Mouse (Mus musculus): Measurements from ENCODE around the gene Mpp2.

Mpp2 gene

DNA sequence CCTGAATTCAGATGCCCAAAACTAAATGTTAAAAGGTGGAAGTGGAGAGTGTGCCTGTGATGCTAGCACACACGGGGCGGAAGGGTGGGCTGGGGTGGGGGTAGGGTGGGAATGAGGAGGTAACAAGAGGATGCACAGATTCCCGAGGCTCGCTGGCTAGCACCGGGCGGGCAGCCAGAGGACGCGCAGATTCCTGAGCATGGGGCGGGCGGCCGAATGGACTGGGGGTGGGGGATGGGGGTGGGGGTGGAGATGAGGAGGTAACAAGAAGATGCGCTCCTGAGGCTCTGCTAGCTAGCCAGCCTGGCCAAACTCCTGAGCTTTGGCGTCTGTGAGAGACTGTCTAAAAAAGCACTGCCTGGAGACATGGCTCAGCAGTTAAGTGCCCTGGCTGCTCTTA lies 17.9 kb downstream of the Mpp2 start:
- no peak for DNase-seq

DNA sequence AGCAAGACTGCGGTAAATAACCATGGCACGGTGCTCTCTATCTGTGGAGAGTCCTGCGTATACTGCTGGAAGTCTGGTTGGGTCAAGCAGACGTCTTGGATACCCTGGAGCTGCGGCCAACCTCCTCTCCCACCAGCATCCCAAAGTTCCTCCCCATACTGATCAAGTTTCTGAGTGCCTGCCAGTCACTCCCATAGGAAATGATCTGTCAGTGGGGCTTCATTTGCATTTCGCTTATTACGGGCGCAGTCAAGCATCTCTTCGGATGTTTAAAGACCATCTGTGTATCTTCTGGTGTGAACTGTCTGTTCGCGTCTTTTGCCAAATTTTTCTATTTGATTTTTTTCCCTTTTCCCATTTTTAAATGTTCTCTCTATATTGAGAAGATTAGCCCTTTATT lies 18.7 kb downstream of the Mpp2 start:
- DNase-seq, result no peak

DNA sequence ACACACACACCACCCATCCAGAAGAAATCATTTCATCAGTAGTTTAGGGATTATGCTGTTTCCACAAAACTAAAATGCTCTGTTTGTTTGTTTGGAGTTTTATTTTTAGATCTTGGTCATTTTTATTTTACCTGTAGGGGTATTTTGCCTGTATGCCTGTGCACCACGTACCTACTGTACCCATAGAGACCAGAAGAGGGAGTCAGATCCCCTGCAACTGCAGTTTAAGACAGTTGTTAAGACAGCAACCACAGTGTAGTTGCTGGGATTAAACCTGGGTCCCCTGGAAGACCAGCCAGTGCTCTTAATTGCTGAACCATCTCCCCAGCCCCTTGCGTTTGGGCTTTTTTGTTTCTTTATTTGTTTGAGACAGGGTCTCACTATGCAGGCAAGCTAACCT lies 19.3 kb downstream of the Mpp2 start:
- DNase-seq, result peak in 1 of 2 experiments; percentile 36

DNA sequence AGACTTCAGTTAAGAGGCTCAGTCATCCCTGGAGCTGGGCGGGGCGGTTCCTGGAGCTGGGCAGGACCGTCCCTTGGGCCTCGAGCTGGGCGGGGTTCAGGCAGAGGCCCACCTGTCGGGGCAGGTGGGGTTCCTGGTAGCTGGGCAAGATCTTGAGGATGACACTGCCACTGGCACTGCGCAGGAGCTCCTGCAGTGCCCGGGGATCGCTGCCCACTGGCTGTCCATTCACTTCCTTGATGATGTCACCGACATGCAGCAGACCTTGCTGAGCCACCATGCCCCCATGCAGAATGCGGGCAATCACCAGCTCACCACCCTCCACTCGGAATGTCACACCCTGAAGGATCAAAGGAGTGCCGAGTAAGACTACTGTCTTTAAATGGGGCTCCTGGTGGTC lies 25.2 kb downstream of the Mpp2 start:
- DNase-seq, result no peak

DNA sequence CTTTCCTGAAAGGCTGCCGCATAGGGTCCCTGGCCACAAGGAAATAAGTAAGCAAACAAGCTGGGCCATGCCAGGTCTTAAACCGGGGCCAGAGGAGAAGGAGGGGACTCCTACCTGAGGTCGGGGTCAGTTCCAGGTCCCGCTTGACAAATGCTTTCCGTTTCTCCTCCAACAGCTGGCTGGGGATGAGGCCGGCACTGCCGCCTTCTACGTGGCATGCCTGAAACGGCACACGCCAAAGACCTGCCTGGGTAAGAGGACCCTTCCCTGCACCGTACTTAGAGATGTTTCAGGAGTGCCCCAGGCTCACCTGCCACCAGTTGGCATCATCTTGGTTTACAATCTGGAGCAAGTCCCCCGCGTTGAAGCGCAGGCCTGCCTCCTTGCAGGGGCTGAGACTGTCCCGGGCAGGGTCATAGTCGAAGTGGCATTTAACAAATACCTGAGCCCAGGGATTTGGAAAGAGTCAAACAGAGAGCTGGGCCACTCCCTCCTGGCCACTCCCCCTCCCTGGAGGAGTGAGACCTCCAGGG lies 26.3 kb downstream of the Mpp2 start:
- DNase-seq, result peak in 1 of 2 experiments; percentile 29

DNA sequence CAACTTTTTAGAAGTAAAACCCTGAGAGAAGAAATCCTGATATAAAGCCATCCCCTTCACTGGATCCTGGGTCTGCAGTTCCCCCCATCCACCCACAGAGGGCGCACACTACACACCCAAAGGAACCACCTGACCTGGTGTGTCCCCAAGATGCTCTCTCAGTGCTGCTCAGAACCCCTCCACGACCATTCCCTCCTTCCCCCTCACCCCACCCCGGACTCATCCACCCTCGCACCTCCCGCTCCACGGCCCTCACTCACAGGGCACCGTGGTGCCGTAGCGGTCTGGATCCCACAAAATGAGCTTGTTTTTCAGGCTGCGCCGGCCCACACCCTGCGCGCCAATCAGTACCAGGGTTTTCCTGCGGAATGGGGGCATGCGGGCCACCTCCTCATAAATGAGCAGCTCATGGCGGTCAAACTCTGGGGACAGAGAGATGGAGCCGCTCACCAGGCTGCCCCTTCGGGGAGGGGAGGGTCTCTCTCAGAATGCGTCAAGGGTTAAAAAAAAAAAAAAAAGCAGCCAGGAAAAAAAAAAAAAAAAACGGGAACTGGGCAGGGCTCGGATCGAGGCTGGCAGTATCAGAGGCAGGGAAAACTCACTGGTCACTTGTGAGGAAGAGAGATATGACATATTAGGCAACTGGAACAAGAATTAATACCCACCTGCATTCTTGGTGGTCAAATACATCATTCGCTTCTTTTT lies 26.9 kb downstream of the Mpp2 start:
- peak; percentile 75 to 79 for DNase-seq

DNA sequence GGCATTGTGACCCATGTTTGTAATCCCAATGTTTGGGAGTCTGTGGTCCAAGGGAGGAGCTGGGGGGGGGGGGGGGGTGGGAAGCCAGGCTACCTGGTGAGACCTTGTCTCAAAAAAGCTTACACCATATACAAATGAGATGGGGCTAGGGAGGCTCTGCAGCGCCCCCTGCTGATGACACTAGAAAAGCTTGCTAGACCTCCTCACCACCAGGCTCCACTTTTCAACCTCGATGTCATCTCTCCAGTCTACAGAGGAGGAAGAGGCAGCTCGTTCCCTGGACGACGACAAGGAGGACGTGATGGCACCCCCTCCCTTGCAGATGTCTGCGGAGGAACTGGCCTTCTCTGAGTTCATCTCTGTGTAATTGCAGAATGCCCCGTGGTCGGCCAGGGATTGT lies 34.5 kb downstream of the Mpp2 start:
- DNase-seq, result peak; percentile 41 to 79

DNA sequence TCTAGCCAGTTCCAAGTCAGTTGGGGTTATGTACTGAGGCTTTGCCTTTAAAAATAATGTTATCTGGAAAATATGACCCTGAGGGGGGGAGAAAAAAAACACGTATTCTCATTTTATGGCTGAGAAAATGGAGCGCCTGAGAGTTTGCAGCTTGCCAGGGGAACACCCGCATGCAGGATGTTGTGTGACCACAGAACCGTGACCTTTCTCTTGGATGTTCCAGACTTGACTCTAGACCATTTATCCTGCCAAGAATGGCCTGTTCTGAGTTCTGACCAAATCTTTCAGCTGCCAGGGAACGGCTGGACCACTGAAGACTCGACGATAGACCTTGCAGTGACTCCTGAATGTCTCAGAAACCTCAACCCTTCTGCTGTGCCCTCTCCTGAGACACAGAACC lies 35.1 kb downstream of the Mpp2 start:
- peak; percentile 56 to 81 for DNase-seq

DNA sequence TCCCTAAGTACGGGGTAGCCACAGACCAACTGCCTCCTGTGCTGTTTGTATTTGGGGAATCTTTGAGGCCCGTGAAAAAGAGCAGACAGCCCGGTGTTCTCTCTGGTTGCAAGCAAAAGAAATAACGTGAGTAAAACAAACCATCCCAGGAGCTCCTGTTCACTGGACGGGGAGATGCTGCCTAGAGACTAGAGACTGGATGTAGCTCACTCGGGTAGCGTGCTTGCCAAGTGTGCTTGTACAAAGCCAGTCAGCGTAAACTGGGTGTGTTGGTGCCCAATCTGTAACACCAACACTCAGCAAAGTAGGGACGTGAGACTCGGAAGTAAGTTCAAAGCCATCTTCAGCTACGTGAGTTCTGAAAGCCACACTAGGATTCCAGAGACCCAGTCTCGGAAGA lies 35.6 kb downstream of the Mpp2 start:
- no peak for DNase-seq

DNA sequence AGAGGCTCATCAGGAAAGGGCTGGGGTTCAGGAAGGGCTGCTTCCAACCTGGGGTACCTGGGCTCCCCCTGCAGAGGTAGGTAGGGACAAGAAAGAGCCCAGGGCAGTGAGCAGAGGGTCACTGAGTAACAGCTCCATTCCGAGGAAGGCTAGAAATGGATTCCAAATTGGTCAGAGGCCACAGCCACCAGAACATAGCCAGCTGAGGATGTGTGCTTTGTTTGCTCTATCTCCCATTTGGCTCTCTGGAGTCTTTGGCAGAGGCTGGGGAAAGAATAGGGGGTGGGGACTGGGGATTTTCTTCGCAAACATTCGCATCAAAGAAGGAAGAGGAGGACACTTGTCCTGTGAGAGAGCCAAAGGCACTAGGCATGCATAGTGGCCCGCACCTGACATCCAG lies 36.4 kb downstream of the Mpp2 start:
- DNase-seq, result peak; percentile 43

DNA sequence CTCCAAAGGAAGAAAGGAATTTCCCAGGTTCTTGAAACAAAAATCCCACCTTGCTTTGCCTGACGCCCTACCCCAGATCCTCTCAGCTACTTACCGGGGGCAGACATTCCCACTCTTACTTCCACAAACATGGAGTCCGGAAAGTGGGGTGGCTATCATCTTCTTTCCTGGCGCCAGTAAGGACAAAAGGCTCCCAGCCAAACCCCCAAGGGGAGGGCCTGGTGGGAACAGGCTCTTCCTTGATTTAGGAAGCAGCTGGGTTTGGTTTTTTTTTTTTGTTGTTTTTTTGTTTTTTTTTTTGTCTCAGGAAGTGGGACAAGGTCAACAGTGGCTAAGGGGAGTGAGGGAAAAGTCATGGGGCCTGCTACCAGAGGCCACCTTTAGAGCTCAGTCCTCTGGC lies 36.8 kb downstream of the Mpp2 start:
- DNase-seq, result peak; percentile 81 to 88

DNA sequence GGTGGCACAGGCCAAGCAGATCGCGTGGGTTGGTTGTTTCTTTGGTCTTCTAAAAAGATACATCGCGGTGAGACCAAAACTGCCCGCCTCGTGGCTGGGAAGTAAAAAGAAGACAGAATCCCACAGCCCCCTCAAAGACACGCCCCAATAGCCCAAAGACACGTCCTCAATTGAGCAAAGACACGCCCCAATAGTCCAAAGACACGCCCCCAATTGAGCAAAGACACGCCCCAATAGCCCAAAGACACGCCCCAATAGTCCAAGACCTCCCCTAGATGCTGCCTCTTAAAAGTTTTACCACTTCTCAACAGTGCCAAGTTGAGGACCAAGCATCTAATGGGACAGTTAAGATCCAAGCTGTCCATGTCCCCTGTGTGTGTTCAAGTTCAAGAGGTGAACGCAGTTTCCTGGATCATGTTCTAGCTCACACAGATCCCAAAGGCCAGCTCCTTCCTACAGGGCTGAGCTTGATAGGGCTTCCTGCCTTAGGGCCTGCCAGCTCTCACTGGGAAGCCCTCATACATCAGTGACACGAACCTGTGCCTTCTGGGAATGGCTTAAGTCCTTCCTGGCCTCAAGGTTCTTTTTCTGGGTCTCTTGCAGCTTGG lies 38.3 kb downstream of the Mpp2 start:
- peak; percentile 46 to 76 for DNase-seq

DNA sequence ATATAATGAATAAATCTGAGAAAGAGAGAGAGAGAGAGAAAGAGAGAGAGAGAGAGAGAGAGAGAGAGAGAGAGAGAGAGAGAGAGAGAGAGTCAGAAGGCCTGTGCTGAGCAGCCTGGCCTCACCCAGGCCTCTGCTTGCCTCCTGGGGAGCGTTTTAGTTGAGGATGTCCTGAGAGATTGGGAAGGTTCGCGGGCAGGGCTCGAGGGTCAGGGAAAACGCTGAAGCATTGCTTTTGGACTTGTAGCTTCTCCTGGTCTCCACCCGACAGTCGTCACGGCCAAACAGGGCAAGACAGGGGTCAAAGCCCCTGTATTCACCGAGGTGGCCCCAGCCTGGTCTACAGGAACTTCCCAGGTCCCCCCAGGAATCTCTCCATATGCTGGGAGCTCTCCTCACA lies 41.7 kb downstream of the Mpp2 start:
- DNase-seq, result no peak

DNA sequence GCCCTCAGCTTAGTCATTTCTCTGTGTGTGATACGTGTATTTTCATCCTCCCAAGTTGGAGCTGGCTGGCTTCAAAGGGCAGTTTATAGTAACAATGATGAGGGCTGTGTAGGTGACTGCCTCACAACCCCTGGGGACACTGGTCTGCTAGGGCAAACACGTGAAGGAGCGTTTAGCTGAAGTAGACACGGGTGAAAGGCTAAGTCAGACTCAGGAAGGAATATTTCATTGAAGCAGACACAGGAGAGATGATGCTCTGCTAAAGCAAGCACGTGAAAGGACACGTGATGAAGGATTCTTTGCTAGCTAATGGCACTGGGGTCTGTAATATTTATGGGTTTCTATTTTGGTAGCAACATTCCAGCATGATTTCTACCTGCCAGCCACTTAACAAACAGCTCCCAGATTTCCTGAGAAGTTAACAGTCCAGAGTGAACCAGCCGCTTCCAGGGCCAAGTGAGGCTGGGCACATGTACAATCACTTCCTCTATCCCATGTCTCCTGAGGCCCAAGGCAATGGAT lies 43.6 kb downstream of the Mpp2 start:
- DNase-seq, result peak; percentile 58 to 84

DNA sequence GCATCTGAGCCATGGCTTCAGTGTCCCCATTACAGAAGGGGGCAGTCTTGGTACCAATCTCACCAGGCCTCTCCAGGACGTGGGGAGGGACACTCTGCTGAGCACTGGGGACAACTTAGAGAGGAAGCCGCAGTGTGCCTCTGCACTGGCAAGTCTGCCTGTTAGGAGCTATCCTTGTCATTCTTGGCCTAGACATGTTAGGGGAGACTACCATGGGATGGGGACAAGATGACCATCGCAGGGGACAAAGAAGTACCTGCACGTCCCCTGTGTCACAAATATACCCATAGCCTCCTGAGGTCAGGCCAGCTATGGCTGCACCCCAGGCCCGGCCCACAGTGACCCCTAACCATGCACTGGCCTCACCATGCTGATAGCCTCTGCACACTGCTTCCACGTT lies 44.9 kb downstream of the Mpp2 start:
- DNase-seq, result no peak

DNA sequence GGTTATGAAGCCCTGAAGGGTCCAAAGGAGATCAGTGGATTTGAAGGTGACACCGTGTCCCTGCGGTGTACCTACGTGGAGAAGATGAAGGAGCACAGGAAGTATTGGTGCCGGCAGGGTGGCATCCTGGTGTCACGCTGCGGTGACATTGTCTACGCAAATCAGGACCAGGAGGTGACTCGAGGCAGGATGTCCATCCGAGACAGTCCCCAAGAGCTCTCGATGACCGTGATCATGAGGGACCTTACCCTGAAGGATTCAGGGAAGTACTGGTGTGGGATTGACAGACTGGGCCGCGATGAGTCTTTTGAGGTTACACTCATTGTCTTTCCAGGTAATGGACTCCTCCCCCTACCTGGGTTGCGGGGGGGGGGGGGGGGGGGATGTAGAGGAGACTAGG lies 45.3 kb downstream of the Mpp2 start:
- no peak for DNase-seq

DNA sequence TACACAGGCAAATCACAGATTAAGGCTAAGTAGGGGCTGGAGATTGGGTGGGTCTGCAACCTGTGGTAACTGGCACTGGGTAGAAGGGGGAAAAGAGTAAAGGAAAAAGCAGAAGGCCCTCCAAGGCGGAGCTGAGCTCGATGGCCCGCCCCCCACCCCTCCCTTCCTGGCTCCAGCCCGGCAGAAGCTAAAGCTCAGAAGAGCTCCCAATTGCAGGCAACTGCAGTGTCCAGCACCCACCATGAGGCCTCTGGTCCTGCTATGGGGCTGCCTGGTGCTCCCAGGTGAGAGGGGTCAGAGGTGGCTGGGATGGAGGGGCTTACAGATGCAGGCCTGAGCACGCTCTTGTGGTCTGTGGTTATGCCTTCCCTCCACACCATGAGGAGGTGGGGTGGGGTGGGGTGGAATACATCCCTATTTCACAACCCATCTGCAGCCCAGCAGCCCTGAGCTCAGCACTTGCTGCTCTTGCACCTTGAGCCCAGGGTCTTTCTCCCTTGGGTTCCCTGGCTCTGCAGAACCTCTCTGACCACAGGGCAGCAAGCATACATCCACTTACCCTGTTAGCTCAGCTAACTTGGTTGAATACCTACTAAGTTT lies 46.9 kb downstream of the Mpp2 start, which contains the start of gene Cd300lg:
Cd300lg (plus strand) TSS at position 160 of the 600 bp plus-strand sequence.
- DNase-seq, result peak in 1 of 2 experiments; percentile 55

DNA sequence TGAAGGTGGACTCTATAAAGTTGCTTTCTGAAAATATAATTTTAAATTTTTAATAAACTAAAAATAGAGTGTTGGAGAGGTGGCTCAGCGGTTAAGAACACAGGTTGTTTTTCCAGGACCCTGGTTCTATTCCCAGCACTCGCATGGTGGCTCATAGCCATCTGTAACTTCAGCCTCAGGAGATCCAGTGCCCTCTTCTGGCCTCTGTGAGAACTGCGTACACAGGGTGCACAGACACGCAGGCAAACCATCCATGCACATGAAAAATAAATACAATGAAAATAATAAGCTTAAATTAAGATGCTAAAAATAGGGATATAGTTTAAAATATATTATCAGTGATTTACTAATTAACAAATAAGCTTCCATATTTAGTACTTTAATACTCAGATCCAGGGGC lies 47.7 kb downstream of the Mpp2 start:
- DNase-seq, result no peak

DNA sequence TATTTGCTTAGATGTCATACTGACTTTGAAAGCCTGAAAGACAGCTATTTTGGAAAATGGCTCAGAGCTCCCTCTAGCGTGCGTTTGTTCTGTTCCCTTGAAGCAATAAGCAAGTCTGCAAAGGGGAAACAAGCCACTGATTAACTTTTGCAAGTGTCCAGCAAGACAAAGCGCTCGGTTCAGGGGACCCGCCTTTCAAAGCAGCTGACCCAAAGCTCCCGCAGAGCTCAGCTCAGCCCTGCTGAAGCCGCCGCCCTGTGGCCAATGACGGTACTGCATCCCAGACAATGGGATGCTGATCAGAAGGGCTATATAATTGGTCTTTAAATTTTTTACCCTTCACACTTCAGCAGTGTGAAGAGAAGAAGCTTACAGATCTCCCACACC lies 48.2 kb downstream of the Mpp2 start:
- peak; percentile 96 to 97 for DNase-seq

DNA sequence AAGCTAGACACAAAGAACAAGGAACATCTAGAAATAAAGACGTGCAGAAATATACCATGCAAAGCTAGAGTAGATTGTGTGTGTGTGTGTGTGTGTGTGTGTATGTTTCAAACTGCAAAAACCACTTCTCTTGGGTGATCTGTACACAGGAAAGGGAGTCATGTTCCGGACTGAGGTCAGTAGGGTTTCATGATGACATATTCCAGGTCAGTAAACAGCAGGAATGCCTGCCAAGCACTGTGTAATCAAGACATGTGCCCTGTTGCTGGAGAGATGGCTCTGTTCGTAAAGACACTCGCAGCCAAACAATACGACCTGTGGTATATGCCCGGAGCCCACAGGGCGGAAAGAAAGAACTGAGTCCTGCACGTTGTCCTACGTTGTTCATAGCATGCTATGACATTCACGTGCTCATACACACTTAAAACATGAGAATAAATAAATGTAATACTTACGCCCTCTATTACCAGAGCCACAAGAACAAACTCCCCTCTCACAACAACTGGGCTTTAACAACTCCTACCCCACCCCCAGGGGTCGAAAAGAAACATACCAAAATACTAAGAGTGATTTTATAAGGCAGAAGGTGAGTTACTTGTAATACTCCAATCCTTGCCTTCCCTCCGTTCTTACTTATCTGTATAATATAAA lies 48.7 kb downstream of the Mpp2 start:
- DNase-seq, result no peak

DNA sequence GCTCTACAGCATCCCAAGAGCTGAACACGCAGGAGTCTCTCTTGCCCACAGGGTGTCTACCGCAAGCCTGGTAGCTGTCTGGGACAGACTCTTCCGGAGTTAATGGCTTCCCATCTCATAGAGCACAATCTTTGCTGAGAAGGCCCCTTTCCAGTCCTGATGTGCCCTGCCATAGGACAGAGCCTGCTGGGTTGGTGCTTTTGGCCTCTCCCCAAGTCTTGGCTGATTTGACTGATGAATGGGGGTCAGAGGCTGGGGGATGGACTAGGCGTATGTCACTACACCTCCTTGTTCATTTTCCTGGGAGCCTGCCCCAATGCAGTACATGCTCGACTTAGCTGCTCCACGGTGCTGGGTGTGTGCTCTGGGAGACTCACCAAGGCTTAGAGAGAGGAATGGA lies 50.5 kb downstream of the Mpp2 start:
- DNase-seq, result no peak

DNA sequence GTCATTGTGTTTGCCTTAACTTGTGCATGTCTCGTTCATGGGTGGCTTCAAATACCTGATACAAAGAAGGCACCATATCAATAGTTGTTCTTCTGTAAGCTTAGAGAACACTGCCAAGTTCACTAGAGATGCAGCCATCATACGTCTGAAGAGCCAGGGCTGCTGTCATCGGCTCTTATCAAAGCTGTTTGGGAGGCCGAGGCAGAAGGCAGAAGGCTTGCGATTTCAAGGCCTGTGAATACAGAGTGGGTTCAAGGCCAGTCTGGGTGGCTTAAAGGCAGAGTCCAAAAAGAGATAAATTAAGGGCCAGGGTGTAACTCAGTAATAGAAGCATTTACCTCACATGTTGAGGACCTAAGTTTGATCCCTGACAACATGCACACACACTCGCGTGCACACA lies 52.0 kb downstream of the Mpp2 start:
- DNase-seq, result no peak

DNA sequence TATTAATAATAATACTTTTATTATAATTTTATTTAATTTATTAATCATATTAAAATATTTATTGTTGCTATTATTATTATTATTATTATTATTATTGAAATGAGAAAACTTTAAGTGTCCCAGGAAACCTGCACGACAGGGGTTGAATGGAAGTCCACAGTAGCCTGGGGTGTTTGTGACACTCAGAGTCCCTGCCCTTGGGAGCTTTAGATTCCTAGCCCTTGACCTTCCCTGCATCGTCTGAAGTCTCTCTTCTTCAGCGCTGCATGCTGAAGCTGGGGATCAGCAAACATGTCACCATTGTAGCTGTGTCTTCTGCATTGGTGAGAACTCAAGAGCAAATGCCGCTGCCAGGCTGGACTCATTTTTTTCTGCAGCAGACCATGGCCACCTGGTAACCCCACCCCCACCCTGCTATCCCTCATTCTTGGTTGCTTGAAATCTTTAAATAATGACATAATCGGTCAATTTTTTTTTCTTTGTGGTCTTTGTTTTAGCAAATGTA lies 52.8 kb downstream of the Mpp2 start:
- DNase-seq, result no peak

Measured in kidney, postnatal 36 days (tissue).